Mouse (Mus musculus) intestine, embryonic 15.5 days (tissue): Measurements from ENCODE around the gene Hils1. TPM values are rescaled to one million over a fixed set of nuclear protein-coding genes. Genes with fewer than 3 reads are reported as not detected.
"Not testable (repeated sequence)": the region's sequence is repeated elsewhere in the genome, so short reads cannot be mapped to it uniquely, and the experiment has no call there.

Source experiments
- ATAC-seq: fragments of 200-750 bp; cut with Nextera tagmentation; 2 replicates; pipeline ENCODE4 v1.8.0; 2017; ENCODE audit warnings: moderate TSS enrichment, moderate library complexity
- H3K27ac ChIP-seq: fragments of 300-500 bp; sonication (generic); 2 replicates; pipeline ENCODE4 v1.5.1; 2015; ENCODE audit warnings: mild to moderate bottlenecking, inconsistent platforms
- H3K27me3 ChIP-seq: fragments of 300-500 bp; sonication (generic); replicated peaks from 2 replicates; pipeline ENCODE4 v1.6.1; 2015; ENCODE audit warnings: inconsistent platforms
- H3K36me3 ChIP-seq: fragments of 300-500 bp; sonication (generic); 2 replicates; pipeline ENCODE4 v1.6.1; 2015; ENCODE audit warnings: inconsistent platforms
- H3K4me1 ChIP-seq: fragments of 300-500 bp; sonication (generic); replicated peaks from 2 replicates; pipeline ENCODE4 v1.6.1; 2015; ENCODE audit warnings: inconsistent platforms
- H3K4me2 ChIP-seq: fragments of 300-500 bp; sonication (generic); replicated peaks from 2 replicates; pipeline ENCODE4 v1.6.1; 2015; ENCODE audit warnings: mild to moderate bottlenecking, inconsistent platforms
- H3K4me3 ChIP-seq: fragments of 300-500 bp; sonication (generic); replicated peaks from 2 replicates; pipeline ENCODE4 v1.5.1; 2015; ENCODE audit warnings: inconsistent platforms
- H3K9ac ChIP-seq: fragments of 300-500 bp; sonication (generic); 2 replicates; pipeline ENCODE4 v1.6.1; 2015; ENCODE audit warnings: inconsistent platforms
- H3K9me3 ChIP-seq: fragments of 300-500 bp; sonication (generic); 2 replicates; pipeline ENCODE4 v1.6.1; 2016; ENCODE audit warnings: inconsistent platforms
- WGBS: fragments of 180-500 bp; shearing (Covaris S2); methylation state at CpG from one replicate; pipeline ENCODE4 v1.1.7; 2015; 5-methylcytosine and 5-hydroxymethylcytosine counted together
- polyA plus RNA-seq: library from polyadenylated mRNA; unstranded; fragments of >200 nt; fragmentation: Nextera tagmentation; extraction: Ambion mirVana; gene quantifications from 2 replicates; pipeline ENCODE4 v1.2.1, GENCODE M21; 2015

Gene Hils1
- polyA plus RNA-seq, 1 experiment from 2014 or later = not detected

- no peak for ATAC-seq
- Histone ChIP-seq H3K27ac (no peak overlapping the region), H3K4me3 (no peak overlapping the region), H3K36me3 (no peaks in the 10 kb centered on the region), H3K4me1 (peaks cover 13% of the 10 kb centered on the region), H3K9ac (no peak overlapping the region), H3K9me3 (no peaks in the 10 kb centered on the region), H3K27me3 (no peaks in the 10 kb centered on the region), H3K4me2 (no peak overlapping the region)
- 74% methylated on average over 9 of the region's 9 CpGs for WGBS
These were observed 12.3 kb upstream of the Hils1 start for GRCm38 (mm10) chr11:94955103-94955502.

- peaks cover 13% of the 10 kb centered on the region for H3K4me1 ChIP-seq
- H3K27ac ChIP-seq = peak overlapping the region; percentile 29
- H3K9ac ChIP-seq = no peak overlapping the region
- no peak for ATAC-seq
- H3K27me3 ChIP-seq = no peaks in the 10 kb centered on the region
- H3K4me3 ChIP-seq = no peak overlapping the region
- 88% methylated on average over 9 of the region's 9 CpGs for WGBS
- H3K36me3 ChIP-seq = no peaks in the 10 kb centered on the region
- no peaks in the 10 kb centered on the region for H3K9me3 ChIP-seq
- H3K4me2 ChIP-seq = peak overlapping the region; percentile 26; the same call in 1 of the 2 replicates
These were observed 9.7 kb upstream of the Hils1 start for GRCm38 (mm10) chr11:94957693-94958064.

GRCm38 (mm10) chr11:94958065-94958858 is 9.1 kb upstream of the Hils1 start:
- peak overlapping the region; percentile 29 for H3K27ac ChIP-seq
- peak overlapping the region; percentile 26 for H3K4me2 ChIP-seq

DNA sequence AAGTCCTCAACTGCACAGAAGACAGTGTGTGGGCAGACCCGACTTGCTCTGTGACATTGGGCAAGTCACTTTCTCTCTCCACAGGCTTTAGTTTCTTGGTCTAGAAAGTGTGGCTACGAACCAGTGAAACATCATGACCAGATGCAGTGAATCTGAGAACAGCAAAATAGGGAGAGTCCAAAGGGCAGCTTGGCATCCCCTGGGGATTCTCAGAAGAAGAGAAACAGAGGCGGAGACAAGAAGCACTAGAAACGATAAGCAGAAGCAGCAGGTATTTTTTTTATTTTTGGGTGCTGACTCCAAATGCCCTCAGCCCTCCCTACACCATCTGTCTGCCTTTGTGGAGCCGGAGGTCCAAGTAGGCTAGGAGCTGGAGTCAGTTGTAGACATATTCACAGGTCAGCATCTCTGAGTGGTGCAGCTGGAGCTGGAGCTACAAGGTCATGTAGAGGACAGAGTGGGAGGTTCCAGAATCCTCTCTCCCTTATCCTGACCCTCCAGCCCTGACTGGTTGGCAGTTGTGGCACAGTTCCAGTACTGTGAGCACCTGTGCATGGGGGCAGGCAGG is 4.8 kb upstream of the Hils1 start:
- Histone ChIP-seq H3K4me1 (peaks cover 16% of the 10 kb centered on the region), H3K36me3 (no peaks in the 10 kb centered on the region), H3K9ac (no peak overlapping the region), H3K4me3 (no peak overlapping the region), H3K27me3 (no peaks in the 10 kb centered on the region), H3K9me3 (no peaks in the 10 kb centered on the region), H3K27ac (no peak overlapping the region), H3K4me2 (no peak overlapping the region)
- no peak for ATAC-seq
- WGBS = 57% methylated on average over 5 of the region's 5 CpGs

More at GRCm38 (mm10) chr11:94958065-94958858, 9.1 kb upstream of the Hils1 start:
- Histone ChIP-seq H3K4me1 (peaks cover 13% of the 10 kb centered on the region), H3K36me3 (no peaks in the 10 kb centered on the region), H3K9ac (no peak overlapping the region), H3K9me3 (no peaks in the 10 kb centered on the region), H3K27me3 (no peaks in the 10 kb centered on the region), H3K4me3 (no peak overlapping the region)
- 13% methylated on average over 8 of the region's 8 CpGs for WGBS
- ATAC-seq = peak; percentile 81

GRCm38 (mm10) chr11:94968187-94968586 is 794 bp downstream of the Hils1 start:
- ATAC-seq = no peak
- H3K9me3 ChIP-seq = no peaks in the 10 kb centered on the region
- no peaks in the 10 kb centered on the region for H3K36me3 ChIP-seq
- H3K4me1 ChIP-seq = 0 out of 2 replicates have a peak, but pooled peaks cover 7% of the 10 kb centered on the region
- WGBS = 81% methylated on average over 7 of the region's 7 CpGs
- no peak overlapping the region for H3K27ac ChIP-seq
- no peaks in the 10 kb centered on the region for H3K27me3 ChIP-seq
- H3K9ac ChIP-seq = no peak overlapping the region
- H3K4me2 ChIP-seq = no peak overlapping the region
- no peak overlapping the region for H3K4me3 ChIP-seq

DNA sequence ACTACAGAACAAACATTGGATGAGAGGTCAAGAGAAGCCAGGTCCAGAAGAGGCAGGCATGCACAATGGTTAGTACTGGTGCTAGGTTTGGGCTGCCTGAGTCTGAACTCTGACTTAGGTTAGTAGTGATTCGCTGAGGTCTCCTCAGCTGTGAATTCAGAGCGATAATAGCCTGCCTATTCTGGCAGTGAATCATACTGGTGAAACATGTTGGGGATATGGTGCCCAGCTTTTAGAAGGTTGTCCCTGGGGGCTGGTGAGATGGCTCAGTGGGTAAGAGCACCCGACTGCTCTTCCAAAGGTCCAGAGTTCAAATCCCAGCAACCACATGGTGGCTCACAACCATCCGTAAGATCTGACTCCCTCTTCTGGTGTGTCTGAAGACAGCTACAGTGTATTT is 2.3 kb downstream of the Hils1 start:
- H3K4me2 ChIP-seq, H3K4me3 ChIP-seq, H3K4me1 ChIP-seq, H3K9ac ChIP-seq, H3K27ac ChIP-seq, ATAC-seq, H3K27me3 ChIP-seq, H3K36me3 ChIP-seq, H3K9me3 ChIP-seq: not testable (repeated sequence)
- WGBS = 89% methylated on average over 4 of the region's 4 CpGs

- Histone ChIP-seq H3K27ac (no peak overlapping the region), H3K4me1 (0 out of 2 replicates have a peak, but pooled peaks cover 3% of the 10 kb centered on the region), H3K9ac (no peak overlapping the region), H3K36me3 (no peaks in the 10 kb centered on the region), H3K4me3 (no peak overlapping the region), H3K9me3 (no peaks in the 10 kb centered on the region), H3K27me3 (no peaks in the 10 kb centered on the region), H3K4me2 (no peak overlapping the region)
- ATAC-seq = no peak
- 59% methylated on average over 15 of the region's 15 CpGs for WGBS
These were observed 3.0 kb downstream of the Hils1 start for GRCm38 (mm10) chr11:94970210-94970943.

DNA sequence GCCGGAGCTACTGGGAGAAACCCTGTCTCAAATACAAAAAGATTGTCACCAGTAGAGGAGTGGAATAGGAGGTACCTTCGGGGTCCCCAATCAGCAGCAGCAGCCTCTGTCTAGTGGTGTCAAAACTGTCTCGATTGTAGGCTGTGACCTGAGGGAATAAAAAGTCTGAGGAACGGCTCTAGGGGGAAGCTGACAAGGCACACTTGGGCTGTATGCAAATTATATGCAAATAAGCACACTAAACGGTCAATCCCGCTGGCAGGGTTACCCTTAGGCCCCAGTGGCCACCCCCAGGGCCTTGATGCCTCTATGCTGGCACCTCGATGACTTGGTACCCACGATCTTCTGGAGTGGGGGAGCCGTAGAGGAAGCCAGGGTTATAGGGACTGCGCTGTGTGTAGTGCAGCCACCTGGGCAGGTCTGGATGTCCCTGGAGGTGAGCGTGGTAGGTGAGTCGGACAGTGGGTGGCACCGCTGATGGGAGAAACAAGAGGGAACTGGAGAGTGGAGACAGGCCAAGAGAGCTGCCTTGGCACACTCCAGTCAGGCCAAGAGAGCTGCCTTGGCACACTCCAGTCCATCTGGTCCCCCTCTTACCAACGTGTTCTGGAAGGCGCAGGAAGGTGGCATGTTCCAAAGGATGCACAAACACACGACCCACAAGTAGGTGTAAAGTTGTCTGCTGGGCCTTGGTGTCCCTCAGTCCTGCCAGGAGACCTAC is 4.7 kb downstream of the Hils1 start:
- no peak overlapping the region for H3K4me2 ChIP-seq
- no peak overlapping the region for H3K4me3 ChIP-seq
- no peaks in the 10 kb centered on the region for H3K27me3 ChIP-seq
- no peak for ATAC-seq
- no peak overlapping the region for H3K27ac ChIP-seq
- no peaks in the 10 kb centered on the region for H3K9me3 ChIP-seq
- 68% methylated on average over 16 of the region's 16 CpGs for WGBS
- 0 out of 2 replicates have a peak, but pooled peaks cover 3% of the 10 kb centered on the region for H3K4me1 ChIP-seq
- H3K36me3 ChIP-seq = no peaks in the 10 kb centered on the region
- H3K9ac ChIP-seq = no peak overlapping the region

GRCm38 (mm10) chr11:94972887-94973286 is 5.5 kb downstream of the Hils1 start:
- Histone ChIP-seq H3K27me3 (no peaks in the 10 kb centered on the region), H3K27ac (no peak overlapping the region), H3K9me3 (no peaks in the 10 kb centered on the region), H3K4me1 (no peaks in the 10 kb centered on the region), H3K4me2 (no peak overlapping the region), H3K36me3 (no peaks in the 10 kb centered on the region), H3K4me3 (no peak overlapping the region), H3K9ac (no peak overlapping the region)
- 58% methylated on average over 5 of the region's 5 CpGs for WGBS
- no peak for ATAC-seq

GRCm38 (mm10) chr11:94973313-94973712 is 5.9 kb downstream of the Hils1 start:
- no peak overlapping the region for H3K27ac ChIP-seq
- 48% methylated on average over 4 of the region's 4 CpGs for WGBS
- no peak for ATAC-seq

GRCm38 (mm10) chr11:94974951-94975350 is 7.6 kb downstream of the Hils1 start:
- Histone ChIP-seq H3K4me3 (no peak overlapping the region), H3K9ac (no peak overlapping the region), H3K36me3 (no peaks in the 10 kb centered on the region), H3K27me3 (no peaks in the 10 kb centered on the region), H3K4me1 (0 out of 2 replicates have a peak, but pooled peaks cover 5% of the 10 kb centered on the region), H3K9me3 (no peaks in the 10 kb centered on the region), H3K27ac (no peak overlapping the region), H3K4me2 (no peak overlapping the region)
- no peak for ATAC-seq
- WGBS = 76% methylated on average over 2 of the region's 2 CpGs

More at GRCm38 (mm10) chr11:94973313-94973712, 5.9 kb downstream of the Hils1 start:
- Histone ChIP-seq H3K4me3 (no peak overlapping the region), H3K4me2 (no peak overlapping the region), H3K4me1 (no peaks in the 10 kb centered on the region), H3K9me3 (no peaks in the 10 kb centered on the region), H3K36me3 (no peaks in the 10 kb centered on the region), H3K27me3 (no peaks in the 10 kb centered on the region), H3K9ac (no peak overlapping the region)

DNA sequence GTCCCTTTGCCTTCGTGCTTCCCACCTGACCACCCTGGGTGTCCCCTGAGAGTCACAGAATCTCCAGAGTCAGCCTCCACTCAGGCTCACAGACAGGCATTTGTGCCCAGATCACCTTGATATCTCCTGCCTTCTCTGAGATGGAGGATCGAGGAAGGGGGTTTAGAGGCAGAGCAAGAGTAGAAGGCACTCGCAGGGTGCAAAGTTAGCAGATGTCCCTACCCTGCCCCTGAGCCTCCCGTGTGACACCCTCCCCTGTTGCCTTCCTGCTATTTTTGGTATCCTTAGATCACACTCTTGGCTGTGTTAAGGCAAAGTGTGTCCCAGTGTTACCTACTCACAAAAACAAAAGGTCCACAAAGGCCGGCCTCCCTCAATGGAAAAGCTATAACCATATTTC is 8.8 kb downstream of the Hils1 start, which contains the start of gene Sgca:
Gene Sgca (minus strand): TSS at position 129 of the 400 bp plus-strand sequence.
- no peak within 1 kb of the TSS for H3K27ac ChIP-seq
- no peaks in the 10 kb centered on the region for H3K9me3 ChIP-seq
- no peak within 1 kb of the TSS for H3K4me3 ChIP-seq
- H3K4me2 ChIP-seq = no peak within 1 kb of the TSS
- H3K4me1 ChIP-seq = 0 out of 2 replicates have a peak, but pooled peaks cover 5% of the 10 kb centered on the region
- WGBS = 68% methylated on average over 5 of the region's 5 CpGs
- ATAC-seq = no peak
- H3K27me3 ChIP-seq = no peaks in the 10 kb centered on the region
- no peak within 1 kb of the TSS for H3K9ac ChIP-seq
- no peaks in the 10 kb centered on the region for H3K36me3 ChIP-seq
